Mouse (Mus musculus): ENCODE results near the gene Lta. TPM values are rescaled to one million over a fixed set of nuclear protein-coding genes. Genes with fewer than 3 reads are reported as not detected.

The Lta gene
- total RNA-seq, 2 experiments from 2014 or later = 0.36 to 0.62 TPM

- intact Hi-C loops (cut with DNase I) = no loop called here
- no peak for DNase-seq
Measured at GRCm38 (mm10) chr17:35219601-35220041, 14.5 kb upstream of the Lta start.

- no peak for DNase-seq
- intact Hi-C loops (cut with DNase I) = no loop called here
Measured at GRCm38 (mm10) chr17:35218516-35219193, 13.5 kb upstream of the Lta start.

DNA sequence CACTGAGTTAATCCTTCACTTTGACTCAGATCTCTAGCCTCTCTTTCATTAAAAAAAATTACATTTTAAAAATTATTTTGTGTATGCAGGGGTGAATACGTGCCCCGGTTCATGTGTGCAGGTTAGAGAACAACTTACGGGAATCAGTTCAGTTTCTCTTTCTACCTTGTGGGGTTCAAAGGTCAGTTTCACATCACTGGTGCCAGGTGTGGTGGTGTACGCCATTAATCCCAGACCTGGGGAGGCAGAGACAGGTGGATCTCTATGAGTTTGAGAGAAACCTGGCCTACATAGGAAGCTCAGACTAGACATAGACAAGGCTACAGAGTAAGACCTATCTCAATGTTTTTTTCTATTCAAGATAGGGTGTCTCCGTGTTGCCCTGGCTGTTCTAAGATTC lies 7.9 kb upstream of the Lta start:
- DNase-seq = no peak
- intact Hi-C loops (cut with DNase I) = no loop called here

DNA sequence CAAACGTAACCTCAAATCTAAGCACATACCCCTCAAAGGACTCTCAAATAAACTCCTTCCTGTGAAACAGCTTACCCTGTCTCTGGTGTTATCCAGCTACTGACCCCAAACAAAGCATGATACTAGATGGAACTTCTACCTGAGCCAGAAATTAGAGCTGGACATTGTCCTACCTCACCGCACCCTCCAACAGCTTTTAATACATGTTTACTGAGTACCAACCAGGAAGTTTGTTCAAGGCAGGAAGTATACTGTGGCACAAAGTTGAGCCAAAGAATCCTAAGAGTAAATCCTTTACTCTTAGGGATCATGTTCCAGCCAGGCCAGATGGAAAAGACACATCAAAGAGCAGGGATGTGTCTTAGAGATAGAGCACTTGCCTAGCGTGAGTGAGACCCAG lies 5.4 kb upstream of the Lta start:
- intact Hi-C loops (cut with DNase I) = no loop called here
- no peak for DNase-seq

GRCm38 (mm10) chr17:35209785-35210535 lies 4.8 kb upstream of the Lta start:
- intact Hi-C loops (cut with DNase I) = no loop called here
- DNase-seq = no peak

- intact Hi-C loops (cut with DNase I) = no loop called here
- DNase-seq = no peak
Measured at GRCm38 (mm10) chr17:35205380-35205769, 224 bp upstream of the Lta start.

DNA sequence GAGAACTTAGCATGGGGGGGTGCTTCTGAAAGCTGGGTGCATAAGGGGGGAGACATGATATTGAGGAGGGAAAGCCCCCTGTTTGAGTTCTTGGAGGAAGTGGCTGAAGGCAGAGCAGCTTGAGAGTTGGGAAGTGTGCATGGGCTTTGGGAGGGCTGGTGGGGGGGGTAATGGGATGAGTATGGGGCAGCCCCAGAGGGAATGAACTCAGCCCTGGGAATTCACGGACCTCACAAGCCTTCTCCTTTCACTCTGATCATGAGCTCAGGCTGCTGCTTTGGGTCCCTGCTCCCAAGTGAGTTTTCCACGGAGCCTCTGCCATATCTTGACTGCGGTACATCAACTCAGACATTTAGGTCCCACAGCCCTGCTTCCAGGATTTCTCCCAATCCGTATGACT lies 2.7 kb downstream of the Lta start:
- intact Hi-C loops (cut with DNase I) = no loop called here

DNA sequence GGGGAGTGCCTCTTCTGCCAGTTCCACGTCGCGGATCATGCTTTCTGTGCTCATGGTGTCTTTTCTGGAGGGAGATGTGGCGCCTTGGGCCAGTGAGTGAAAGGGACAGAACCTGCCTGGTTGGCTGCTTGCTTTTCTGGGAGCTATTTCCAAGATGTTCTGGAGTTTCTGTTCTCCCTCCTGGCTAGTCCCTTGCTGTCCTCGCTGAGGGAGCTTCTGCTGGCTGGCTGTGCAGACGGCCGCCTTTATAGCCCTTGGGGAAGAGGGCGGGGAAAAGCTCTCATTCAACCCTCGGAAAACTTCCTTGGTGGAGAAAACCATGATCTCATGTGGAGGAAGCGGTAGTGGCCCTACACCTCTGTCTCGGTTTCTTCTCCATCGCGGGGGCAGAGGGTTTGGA lies 3.4 kb downstream of the Lta start, which contains the start of gene Tnf:
TSS of gene Tnf (minus strand) at position 221 of the 400 bp plus-strand sequence.
- DNase-seq = peak in 1 of 2 experiments; percentile 62
- intact Hi-C loops (cut with DNase I) = no loop called here

More for the DNA sequence above, 2.7 kb downstream of the Lta start:
- DNase-seq = no peak

- DNase-seq = no peak
Measured at GRCm38 (mm10) chr17:35201128-35201527, 4.0 kb downstream of the Lta start.

GRCm38 (mm10) chr17:35200398-35200797 lies 4.8 kb downstream of the Lta start:
- intact Hi-C loops (cut with DNase I) = no loop called here
- DNase-seq = no peak

More at GRCm38 (mm10) chr17:35201128-35201527, 4.0 kb downstream of the Lta start:
- intact Hi-C loops (cut with DNase I) = no loop called here

DNA sequence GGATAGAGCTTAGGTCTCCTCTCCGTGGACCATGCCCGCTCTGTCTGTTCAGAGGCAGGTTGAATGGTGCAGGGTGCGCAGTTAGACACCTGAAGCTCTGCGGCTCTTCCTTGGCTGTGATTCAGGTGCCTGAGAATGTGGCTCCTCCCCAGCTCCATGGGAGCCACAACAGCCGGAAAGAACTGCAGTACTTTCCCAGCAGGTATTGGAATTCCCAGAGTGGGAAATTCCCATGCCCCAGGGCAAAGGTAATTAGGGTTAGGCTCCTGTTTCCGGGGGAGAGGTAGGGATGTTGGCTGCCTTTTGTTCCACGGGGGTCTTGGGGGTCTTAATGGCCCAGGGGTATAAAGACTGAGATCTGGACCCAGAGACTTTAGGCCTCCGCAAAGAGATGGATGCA lies 6.2 kb downstream of the Lta start:
- intact Hi-C loops (cut with DNase I) = no loop called here

GRCm38 (mm10) chr17:35198029-35198428 lies 7.1 kb downstream of the Lta start:
- DNase-seq = no peak
- intact Hi-C loops (cut with DNase I) = no loop called here

More for the DNA sequence above, 6.2 kb downstream of the Lta start:
- DNase-seq = no peak

DNA sequence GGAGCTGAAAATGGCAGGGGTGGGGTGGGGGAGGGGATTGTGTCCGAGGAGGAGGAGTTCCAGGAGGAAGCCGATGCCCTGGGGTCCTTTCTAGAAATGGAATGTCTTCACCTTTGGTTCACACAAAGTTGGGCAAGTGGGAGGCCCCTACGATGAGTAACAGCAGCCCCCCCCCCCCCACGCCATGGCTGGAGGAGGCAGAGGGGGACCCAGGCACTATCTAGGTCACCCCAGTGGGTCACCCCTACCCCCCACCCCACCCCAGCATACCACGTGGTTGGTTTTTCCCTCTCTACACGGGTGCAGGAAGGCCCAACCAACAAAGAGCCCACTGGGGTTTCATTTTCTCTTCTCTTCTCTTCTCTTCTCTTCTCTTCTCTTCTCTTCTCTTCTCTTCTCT lies 8.0 kb downstream of the Lta start:
- no peak for DNase-seq
- intact Hi-C loops (cut with DNase I) = no loop called here

DNA sequence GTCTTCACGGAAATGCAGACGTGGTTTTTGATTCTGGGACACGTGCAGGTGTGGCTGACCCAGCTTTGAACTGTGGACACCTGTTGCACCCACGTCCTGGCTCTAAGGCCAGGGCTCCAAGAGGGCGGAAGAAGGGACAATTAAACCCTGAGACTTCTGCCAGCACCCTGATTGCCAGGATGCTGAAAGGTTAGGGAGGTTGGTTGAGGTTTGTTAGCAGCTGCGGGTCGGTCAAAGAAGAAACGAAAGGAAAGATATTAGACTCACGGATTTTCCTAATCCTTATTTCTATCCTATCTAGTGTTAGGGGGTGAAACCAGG lies 8.9 kb downstream of the Lta start:
- intact Hi-C loops (cut with DNase I) = no loop called here
- no peak for DNase-seq

GRCm38 (mm10) chr17:35195631-35196320 lies 9.4 kb downstream of the Lta start:
- intact Hi-C loops (cut with DNase I) = loop anchor here (2.0 kb wide), 1 partner anchor 17 kb away; no protein-coding TSS in a partner anchor
- peak; percentile 73 to 74 for DNase-seq

GRCm38 (mm10) chr17:35194844-35195630 lies 10.1 kb downstream of the Lta start:
- DNase-seq = no peak
- intact Hi-C loops (cut with DNase I) = loop anchor here (2.0 kb wide), 1 partner anchor 16 kb away; no protein-coding TSS in a partner anchor

GRCm38 (mm10) chr17:35193881-35194843 lies 11.0 kb downstream of the Lta start, which contains the start of gene Ltb:
Gene Ltb, plus strand, starts transcription at chr17:35194439.
- intact Hi-C loops (cut with DNase I) = loop anchor here (2.0 kb wide), 1 partner anchor 15 kb away; no protein-coding TSS in a partner anchor
- DNase-seq = no peak

- no peak for DNase-seq
- intact Hi-C loops (cut with DNase I) = no loop called here
Measured at GRCm38 (mm10) chr17:35192924-35193323, 12.2 kb downstream of the Lta start.

GRCm38 (mm10) chr17:35191723-35192122 lies 13.4 kb downstream of the Lta start:
- DNase-seq = no peak
- intact Hi-C loops (cut with DNase I) = no loop called here

Measured in gastrocnemius, postnatal 36 days (tissue).